Mouse (Mus musculus) cerebellum, adult 2 months (tissue): ENCODE measurements at regions not wholly inside any gene's neighbourhood (a gene's known extent, or its start where the extent isn't known, plus 50 kb on each side); places are given as distances from the start of the nearest gene placed in this dataset.

ENCODE experiments used
- CTCF ChIP-seq: fragments of 200-500 bp; IDR thresholded peaks from 2 replicates; pipeline ENCODE4 v1.5.1; 2011; ENCODE audit warnings: low read depth, mild to moderate bottlenecking, control low read depth, low read length, moderate library complexity, borderline replicate concordance; ENCODE audit not compliant: insufficient read depth
- POLR2A ChIP-seq: fragments of 200-500 bp; IDR thresholded peaks from 2 replicates; pipeline ENCODE4 v1.6.1; 2011; ENCODE audit warnings: low read length, control low read depth, borderline replicate concordance; ENCODE audit not compliant: insufficient read depth

DNA sequence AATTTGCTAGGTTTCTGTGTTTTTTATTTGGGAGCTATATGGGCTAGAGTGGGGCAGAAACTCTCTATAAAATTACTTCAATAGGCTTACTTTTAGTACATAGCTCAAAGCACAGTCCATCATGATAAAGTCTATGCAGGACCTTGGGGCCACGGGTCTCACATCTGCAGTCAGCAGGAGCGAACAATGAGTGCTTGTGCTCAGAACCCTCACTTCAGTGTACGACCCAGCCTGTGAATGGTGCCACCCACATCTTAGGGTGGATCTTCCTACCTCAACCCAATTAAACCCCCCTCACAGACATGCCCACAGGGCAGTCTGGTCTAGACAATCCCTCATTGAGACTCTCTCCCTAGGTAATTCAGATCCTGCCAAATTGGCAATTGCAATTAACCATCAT lies 286.5 kb downstream of the Rapgef2 start:
- TF ChIP-seq POLR2A (no peak), CTCF (no peak)
